Mouse (Mus musculus): ENCODE measurements around the gene Exoc6.

The Exoc6 gene

GRCm38 (mm10) chr19:37716524-37717175 is 166.4 kb downstream of the Exoc6 start:
- CTCF ChIA-PET, result interaction anchor here in 2 of 4 experiments (0.9 kb wide), 2 partner anchors 12 to 13 kb away, joined by 3 read pairs; no protein-coding TSS in a partner anchor

GRCm38 (mm10) chr19:37719166-37719565 is 168.9 kb downstream of the Exoc6 start:
- CTCF ChIA-PET, result no interaction called here

More at GRCm38 (mm10) chr19:37716524-37717175, 166.4 kb downstream of the Exoc6 start:
- POLR2A ChIA-PET, result interaction anchor here in 1 of 4 experiments (0.6 kb wide), 1 partner anchor 714 kb away, joined by 5 read pairs; no protein-coding TSS in a partner anchor

GRCm38 (mm10) chr19:37724591-37724990 is 174.4 kb downstream of the Exoc6 start:
- CTCF ChIA-PET, result interaction anchor here in 1 of 4 experiments (0.5 kb wide), 1 partner anchor 968 kb away, joined by 6 read pairs; no protein-coding TSS in a partner anchor
- POLR2A ChIA-PET, result no interaction called here

More at GRCm38 (mm10) chr19:37719166-37719565, 168.9 kb downstream of the Exoc6 start:
- POLR2A ChIA-PET, result interaction anchor here in 1 of 4 experiments (1.1 kb wide), 1 partner anchor 108 kb away, joined by 3 read pairs; no protein-coding TSS in a partner anchor

- ChIA-PET CTCF (no interaction called here), POLR2A (interaction anchor here in 1 of 4 experiments (0.6 to 0.9 kb wide), 2 partner anchors 13 to 511 kb away, joined by 3 read pairs; no protein-coding TSS in a partner anchor)
These were observed 176.4 kb downstream of the Exoc6 start for GRCm38 (mm10) chr19:37726585-37726984.

GRCm38 (mm10) chr19:37727366-37727765 is 177.1 kb downstream of the Exoc6 start:
- ChIA-PET POLR2A (no interaction called here), CTCF (interaction anchor here in 2 of 4 experiments (0.6 to 0.7 kb wide), 2 partner anchors 24 to 167 kb away, joined by 3 read pairs; no protein-coding TSS in a partner anchor)

Measured in embryonic stem cell, embryonic (primary cell).